Mouse (Mus musculus): ENCODE data around the gene Zbtb8b.
"Not testable (repeated sequence)": the region's sequence is repeated elsewhere in the genome, so short reads cannot be mapped to it uniquely, and the experiment has no call there.

Gene Zbtb8b

GRCm38 (mm10) chr4:129440340-129441063 lies at the start of gene Zbtb8b:
Gene Zbtb8b (minus strand): TSS chr4:129440853.
- DNase-seq, result peak; percentile 74

DNA sequence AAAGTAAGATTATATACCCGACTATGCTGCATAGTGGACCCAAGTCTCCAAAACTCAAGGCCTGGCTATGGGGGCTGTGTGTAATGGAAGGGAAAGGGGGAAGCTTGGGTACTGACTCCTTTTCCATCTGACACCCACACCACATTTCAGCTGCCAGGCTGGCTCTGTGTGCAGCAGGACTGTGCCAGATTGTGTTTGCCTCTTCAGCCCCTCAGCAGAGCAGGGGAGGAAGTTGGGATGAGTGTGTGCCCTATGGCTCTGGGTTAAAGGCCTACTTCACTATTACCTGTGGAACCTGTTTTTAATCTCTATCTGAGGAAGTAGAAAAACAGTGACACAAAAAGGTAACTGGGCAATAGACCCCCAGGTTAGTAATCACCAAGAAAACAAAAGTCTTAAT lies 40.4 kb upstream of the Zbtb8b start:
- no peak for DNase-seq

DNA sequence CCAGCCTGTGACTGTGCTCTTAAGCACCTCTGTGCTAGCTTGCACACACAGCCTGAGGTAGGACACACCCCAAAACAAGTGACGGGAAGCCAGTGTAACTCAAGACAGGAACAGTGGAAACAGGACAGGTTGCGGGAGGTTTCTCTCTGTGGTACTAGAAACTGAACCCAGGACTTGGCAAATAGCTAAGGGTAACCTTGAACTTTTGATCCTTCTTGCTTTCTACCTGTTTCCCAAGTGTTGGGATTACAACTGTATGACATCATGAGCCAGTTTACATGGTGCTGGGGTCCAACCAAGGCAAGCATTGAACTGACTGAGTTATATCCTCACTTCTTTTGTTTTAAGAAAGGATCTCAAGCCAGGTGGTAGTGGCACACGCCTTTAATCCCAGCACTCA lies 39.2 kb upstream of the Zbtb8b start:
- DNase-seq, result no peak

- DNase-seq, result no peak
These were observed 35.4 kb upstream of the Zbtb8b start for GRCm38 (mm10) chr4:129476047-129476446.

GRCm38 (mm10) chr4:129464286-129464815 lies 23.7 kb upstream of the Zbtb8b start:
- DNase-seq, result no peak

DNA sequence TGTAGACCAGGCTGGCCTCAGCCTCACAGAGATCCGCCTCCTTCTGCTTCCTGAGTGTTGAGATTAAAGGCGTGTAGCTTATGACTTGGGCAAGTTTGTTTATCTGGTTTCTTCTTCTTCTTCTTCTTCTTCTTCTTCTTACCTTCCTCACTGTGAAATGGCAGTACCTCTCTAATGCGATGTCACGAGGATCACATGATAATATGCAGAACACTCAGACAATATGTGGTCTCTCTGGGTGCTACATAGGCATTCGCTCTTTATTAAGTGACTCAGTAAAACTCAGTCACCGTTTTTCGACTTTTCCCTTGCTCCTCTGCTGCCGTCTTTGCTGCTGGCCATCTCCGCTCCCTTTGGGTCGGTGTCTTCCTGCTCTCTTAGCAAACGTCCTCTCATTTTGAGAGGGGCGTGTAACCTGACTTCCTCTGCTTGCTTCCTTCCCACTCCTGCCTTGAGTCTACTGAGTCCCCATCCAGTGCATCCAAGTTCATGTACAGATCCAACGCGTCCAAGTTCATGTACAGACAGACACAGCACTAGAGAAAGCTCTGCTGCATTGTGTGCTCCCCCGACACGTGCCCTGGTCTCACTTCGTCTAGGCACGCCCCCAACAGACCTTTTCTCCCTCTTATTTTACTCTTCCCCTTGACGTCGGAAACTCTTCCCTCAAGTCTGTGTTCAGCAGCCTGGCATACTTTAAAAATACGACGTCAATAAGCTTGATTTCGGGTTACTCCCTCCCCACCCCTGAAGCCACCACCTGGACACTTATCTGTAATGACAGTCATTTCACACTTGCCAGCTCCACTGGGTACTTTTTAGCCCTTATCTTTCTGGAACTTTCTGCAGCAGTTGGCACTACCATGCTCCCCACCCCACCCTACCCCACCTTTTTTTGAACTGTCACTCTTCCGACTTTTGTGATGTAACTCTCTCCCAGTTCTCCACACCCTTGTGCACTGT lies 22.7 kb upstream of the Zbtb8b start:
- DNase-seq, result no peak

DNA sequence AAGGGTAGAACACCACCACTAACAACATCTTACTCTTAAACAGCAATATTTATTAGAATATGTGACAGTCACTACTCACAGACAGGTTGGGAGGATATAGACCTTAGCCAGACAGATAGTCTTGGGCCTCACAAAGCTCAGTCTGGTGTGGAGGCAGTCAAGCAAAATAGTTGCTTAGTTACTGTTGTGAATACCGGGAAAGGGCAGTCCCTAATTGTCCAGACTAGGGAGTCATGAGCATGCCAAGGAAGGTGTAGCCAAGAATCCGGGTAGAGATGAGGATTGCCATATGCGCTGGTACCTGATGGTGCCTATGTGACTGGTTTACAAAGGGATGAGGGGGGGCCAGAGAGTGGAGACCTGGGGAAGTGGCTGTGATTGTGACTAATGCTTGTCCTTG lies 21.5 kb upstream of the Zbtb8b start:
- DNase-seq, result no peak

- DNase-seq, result peak; percentile 100
These were observed 20.7 kb upstream of the Zbtb8b start, which contains the start of gene Bsdc1 for GRCm38 (mm10) chr4:129461183-129461960. Gene Bsdc1 (plus strand): TSS chr4:129461581.

- DNase-seq, result no peak
These were observed 20.2 kb upstream of the Zbtb8b start for GRCm38 (mm10) chr4:129460827-129461182.

- no peak for DNase-seq
These were observed 19.1 kb upstream of the Zbtb8b start for GRCm38 (mm10) chr4:129459726-129460125.

GRCm38 (mm10) chr4:129457311-129457710 lies 16.7 kb upstream of the Zbtb8b start:
- not testable (repeated sequence) for DNase-seq

DNA sequence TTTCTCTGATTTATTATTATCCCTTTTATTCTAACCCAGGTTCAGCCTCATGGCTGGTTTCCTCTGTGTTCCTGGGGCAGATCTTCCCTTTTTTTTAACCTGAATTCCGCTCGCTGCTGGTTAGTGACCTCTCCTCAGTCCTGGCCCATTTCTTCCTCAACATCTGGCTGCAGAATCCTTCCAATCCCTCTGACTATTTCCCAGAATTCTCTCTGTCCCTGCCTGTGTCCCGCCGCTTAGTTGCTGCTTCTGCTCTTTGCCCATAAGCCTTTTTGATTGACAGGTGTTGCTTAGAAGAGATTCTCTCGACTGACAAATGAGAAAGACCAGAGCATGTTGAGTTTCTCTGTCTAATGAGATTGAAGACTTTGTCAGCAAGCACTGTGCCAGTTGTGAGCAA lies 15.5 kb upstream of the Zbtb8b start:
- DNase-seq, result peak; percentile 65

GRCm38 (mm10) chr4:129455265-129455664 lies 14.6 kb upstream of the Zbtb8b start:
- peak; percentile 93 for DNase-seq

DNA sequence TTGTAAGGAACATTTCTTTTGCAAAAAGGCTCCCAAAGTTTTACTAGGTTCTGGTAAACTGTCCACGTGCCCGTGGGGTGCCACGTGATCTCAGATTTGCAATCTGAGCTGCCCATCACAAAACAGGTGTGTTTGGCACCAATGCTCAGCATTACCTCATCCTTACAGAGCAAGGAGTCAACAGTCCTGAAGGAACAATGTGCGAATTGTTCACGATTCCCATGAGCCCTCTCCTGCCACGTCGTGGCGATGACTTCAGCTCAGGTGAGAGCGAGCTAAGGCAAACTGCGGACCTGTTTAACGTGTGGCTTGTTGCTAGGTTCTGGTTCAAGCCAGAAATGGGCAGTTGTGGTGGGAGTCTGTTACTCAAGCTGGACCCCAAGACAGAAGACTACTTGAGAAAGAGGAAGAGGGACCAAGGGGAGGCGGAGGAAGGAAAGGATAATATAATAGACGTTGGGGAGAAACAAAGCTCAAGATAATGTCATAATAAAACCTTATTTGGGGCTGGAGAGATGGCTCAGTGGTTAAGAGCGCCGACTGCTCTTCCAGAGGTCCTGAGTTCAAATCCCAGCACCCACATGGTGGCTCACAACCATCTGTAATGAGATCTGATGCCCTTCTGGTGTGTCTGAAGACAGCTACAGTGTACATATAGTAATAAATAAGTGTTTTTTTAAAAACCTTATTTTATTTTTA lies 11.0 kb upstream of the Zbtb8b start:
- DNase-seq, result no peak

DNA sequence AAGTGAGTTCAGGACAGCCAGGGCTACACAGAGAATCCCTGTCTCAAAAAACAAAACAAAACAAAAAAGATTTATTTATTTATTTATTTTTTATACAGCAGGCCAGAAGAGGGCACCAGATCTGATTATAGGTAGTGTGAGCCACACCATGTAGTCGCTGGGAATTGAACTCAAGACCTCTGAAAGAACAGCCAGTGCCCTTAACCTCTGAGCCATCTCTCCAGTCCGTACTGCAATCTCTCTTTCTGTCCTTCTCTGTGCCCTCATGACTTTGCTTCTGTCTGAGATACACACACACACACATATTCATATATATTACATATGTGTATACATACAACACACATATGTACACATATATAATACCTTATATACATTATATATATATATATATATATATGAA lies 10.2 kb upstream of the Zbtb8b start:
- peak; percentile 8 for DNase-seq

- DNase-seq, result no peak
These were observed 8.1 kb upstream of the Zbtb8b start for GRCm38 (mm10) chr4:129448713-129449112.

- DNase-seq, result no peak
These were observed 7.3 kb upstream of the Zbtb8b start for GRCm38 (mm10) chr4:129447778-129448563.

DNA sequence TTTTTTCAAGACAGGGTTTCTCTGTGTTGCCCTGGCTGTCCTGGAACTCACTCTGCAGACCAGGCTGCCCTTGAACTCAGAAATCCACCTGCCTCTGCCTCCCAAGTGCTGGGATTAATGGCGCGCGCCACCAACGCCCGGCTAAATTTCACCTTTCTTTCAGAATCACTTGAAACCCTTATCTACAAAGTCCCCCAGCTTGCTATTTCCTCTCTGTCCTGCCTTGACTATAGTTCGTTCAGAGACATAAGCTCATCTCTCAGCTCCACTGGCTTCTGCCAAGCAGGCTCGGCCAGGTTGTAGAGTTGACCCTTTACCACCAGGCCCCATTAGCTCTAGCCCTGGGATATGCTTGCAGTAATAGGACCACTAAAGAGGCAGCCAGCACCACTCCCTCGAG lies 6.7 kb upstream of the Zbtb8b start:
- DNase-seq, result no peak

DNA sequence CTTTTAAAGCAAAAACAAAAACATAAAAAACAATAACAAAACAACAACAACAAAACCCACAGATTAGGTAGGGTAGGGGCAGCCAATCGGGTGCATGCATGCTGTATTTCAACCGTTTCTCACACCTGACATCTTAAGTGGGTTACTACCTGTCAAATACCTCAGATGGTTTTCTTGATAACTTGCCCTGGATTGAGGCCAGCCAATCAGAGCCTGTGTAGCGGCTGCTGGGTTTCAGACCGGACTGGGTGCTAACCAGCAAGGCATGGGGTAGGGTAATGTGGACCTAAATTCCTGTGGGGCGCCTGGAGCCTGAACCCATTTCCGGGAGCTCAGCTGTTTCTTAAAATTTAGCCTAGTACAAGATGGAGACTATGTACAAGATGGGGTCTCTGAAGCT lies 492 bp upstream of the Zbtb8b start:
- no peak for DNase-seq

DNA sequence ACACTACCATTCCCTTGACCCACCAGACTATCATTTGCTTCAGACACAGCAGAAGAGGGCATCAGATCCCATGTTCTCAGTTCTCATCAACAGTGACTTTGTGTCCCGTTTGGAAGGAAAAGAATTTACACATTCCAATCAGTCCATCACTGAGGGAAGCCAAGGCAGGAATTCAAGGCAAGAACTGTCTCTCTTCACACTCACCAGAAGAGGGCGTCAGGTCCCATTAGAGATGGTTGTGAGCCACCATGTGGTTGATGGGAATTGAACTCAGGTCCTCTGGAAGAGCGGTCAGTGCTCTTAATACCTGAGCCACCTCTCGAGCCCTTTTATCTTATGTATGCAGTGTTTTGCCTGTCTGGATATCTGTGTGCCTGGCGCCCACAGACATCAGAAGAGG lies 22.3 kb downstream of the Zbtb8b start:
- no peak for DNase-seq

DNA sequence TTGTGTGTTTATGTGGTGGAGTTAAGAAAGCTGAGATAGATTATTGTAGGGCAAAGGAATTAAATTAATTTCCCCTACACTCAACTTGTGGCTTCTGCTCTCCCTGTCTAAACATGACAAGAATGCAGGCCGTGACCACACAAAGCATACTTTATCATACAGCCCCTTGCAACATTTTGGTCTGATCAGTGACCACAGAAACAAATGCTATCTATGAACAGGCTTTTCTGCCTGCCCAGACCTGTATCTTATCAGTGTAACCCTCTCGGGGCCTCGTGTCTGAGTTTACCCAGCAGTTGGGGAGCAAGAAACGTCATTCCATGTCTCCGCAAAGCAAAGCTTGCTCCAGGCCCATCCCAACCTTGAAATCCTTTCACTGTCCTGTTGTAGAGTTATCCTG lies 24.2 kb downstream of the Zbtb8b start:
- DNase-seq, result no peak
